Mouse (Mus musculus) lung, postnatal 0 days (tissue): ENCODE measurements around the gene Ssr1.

Experiments used
- CTCF ChIP-seq: IDR thresholded peaks from 2 replicates; pipeline ENCODE4 v1.5.1; 2016; ENCODE audit warnings: antibody characterized with exemption, mild to moderate bottlenecking
- EP300 ChIP-seq: IDR thresholded peaks from 2 replicates; pipeline ENCODE4 v1.6.1; 2016; ENCODE audit warnings: antibody characterized with exemption, mild to moderate bottlenecking, control low read depth

- TF ChIP-seq CTCF (peak; percentile 56), EP300 (0 out of 2 replicates have a peak, but pooled peaks have one; percentile 32)
These were observed 43.1 kb upstream of the Ssr1 start, which contains the start of gene Cage1 for GRCm38 (mm10) chr13:38037044-38037687.
